Mouse (Mus musculus) left cerebral cortex, adult 2 months (tissue): ENCODE results near the gene Eps15. TPM values are rescaled to one million over a fixed set of nuclear protein-coding genes. Genes with fewer than 3 reads are reported as not detected.

Experiments
- DNase-seq, 2 experiments: peaks; one replicate each; pipeline ENCODE4 v3.0.0; 2021 to 2022; ENCODE audit warnings: low spot score in 2 of 2, mixed read lengths in 1 of 2; ENCODE audit errors: extremely low spot score in 1 of 2
- H3K27ac ChIP-seq: fragments of 200-600 bp; 2 replicates; pipeline ENCODE4 v1.8.1; 2022
- H3K4me3 ChIP-seq: fragments of 200-600 bp; 2 replicates; pipeline ENCODE4 v1.8.1; 2022
- CTCF ChIP-seq: fragments of 200-600 bp; IDR thresholded peaks from 2 replicates; pipeline ENCODE4 v1.8.1; 2022; ENCODE audit warnings: antibody characterized with exemption, mild to moderate bottlenecking, moderate library complexity
- intact Hi-C: fragments of 180-260 bp; cut with DNase I; formaldehyde crosslinking; loops from one replicate; pipeline ENCODE4 v1.15.1; 2025
- total RNA-seq, 2 experiments: library from RNA; stranded (reverse); gene quantifications; 2 replicates each; pipeline ENCODE4 v1.2.3; 2021

Eps15 gene
- total RNA-seq, 2 experiments from 2014 or later, result 180 to 186 TPM

DNA sequence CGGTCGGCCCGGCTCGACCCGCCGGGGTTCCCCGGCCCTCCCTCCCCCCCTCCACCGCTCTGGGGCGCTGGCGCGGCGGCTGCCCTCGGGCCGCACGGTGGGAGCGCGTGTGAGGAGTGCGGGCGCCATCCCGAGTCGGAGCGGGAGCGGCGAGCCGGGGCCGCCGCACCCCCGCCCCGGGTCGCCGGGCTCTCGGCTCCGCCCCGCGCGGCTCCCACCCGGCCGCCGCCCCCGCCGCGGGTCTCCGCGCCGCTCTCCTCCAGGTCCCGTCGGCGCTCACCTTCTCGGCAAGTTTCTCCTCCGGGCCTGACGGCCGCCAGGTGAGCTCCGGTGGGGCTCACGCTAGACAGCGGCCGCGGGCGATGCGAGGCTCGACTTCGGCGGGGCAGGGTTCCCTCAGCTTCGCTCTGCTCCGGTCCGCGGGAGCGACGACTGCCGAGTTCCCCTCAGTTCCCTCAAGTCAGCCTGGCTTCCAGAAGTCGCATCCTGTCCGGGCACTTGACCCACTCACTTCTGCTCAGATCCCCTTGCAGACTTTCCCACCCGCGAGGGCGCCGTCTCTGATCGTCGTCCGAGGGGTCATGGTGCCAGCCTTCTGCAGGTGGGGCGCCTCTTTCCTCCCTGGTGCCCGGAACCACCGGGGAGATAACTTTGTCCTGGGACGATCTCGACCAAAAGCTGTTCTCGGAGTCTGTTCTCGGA is 542 bp downstream of the Eps15 start:
- peak in 1 of 2 experiments; percentile 14 for DNase-seq
- intact Hi-C loops, result no loop called here

DNA sequence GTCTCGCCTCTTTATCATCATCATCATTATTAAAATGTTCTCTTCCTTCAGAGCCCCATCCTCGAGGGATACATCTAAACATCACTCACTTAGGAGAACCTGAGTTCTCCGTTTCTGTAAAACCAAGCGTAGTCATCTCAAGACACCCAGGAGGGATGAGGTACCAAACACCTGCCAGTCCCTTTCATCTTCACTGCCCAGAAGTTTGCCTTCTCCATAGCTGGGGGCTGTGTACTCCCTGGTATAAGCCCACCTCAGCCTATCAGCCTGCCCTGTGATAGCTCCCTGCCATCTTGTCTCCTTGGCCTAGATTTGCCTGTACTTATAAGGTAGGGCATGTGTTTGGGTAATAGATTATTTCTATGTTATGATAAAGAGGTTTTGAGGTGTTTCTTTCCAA is 1.1 kb downstream of the Eps15 start:
- H3K4me3 ChIP-seq, result peak overlapping the region; percentile 71
- H3K27ac ChIP-seq, result peak overlapping the region; percentile 57
- no peak for DNase-seq
- intact Hi-C loops, result no loop called here
- TF ChIP-seq CTCF, result no peak

More for the DNA sequence above, 542 bp downstream of the Eps15 start:
- TF ChIP-seq CTCF, result no peak
- Histone ChIP-seq H3K27ac (peak overlapping the region; percentile 79), H3K4me3 (peak overlapping the region; percentile 71)

- intact Hi-C loops, result no loop called here
- DNase-seq, result no peak
- H3K27ac ChIP-seq, result no peak overlapping the region
- TF ChIP-seq CTCF, result no peak
- H3K4me3 ChIP-seq, result no peak overlapping the region
Measured at GRCm38 (mm10) chr4:109281946-109282345, 1.9 kb downstream of the Eps15 start.

GRCm38 (mm10) chr4:109294629-109295028 is 14.6 kb downstream of the Eps15 start:
- Histone ChIP-seq H3K4me3 (no peak overlapping the region), H3K27ac (no peak overlapping the region)
- intact Hi-C loops, result no loop called here
- no peak for DNase-seq
- TF ChIP-seq CTCF, result no peak

- TF ChIP-seq CTCF, result no peak
- intact Hi-C loops, result no loop called here
- Histone ChIP-seq H3K4me3 (no peak overlapping the region), H3K27ac (peak overlapping the region; percentile 48; the same call in 1 of the 2 replicates)
- DNase-seq, result no peak
Measured at GRCm38 (mm10) chr4:109296510-109296909, 16.4 kb downstream of the Eps15 start.

DNA sequence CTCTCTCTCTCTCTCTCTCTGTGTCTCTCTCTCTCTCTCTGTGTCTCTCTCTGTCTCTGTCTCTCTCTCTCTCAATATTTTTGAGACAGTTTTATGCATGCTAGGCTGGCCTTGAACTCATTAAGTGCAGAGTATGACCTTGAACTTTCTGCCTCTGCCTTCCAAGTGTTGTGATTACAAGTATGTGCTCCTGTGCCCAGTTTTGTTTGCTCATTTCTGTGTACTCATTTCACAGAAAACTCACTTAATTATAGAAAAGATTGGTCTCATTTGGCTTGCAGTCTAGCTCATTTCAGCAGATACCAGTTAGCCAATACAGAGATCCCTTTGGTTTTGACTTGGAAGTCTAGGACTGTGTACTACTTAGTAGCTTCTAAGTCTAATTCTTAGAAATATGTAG is 19.1 kb downstream of the Eps15 start:
- no peak overlapping the region for H3K4me3 ChIP-seq
- no peak for DNase-seq
- H3K27ac ChIP-seq, result no peak overlapping the region
- no peak for TF ChIP-seq CTCF
- intact Hi-C loops, result no loop called here

DNA sequence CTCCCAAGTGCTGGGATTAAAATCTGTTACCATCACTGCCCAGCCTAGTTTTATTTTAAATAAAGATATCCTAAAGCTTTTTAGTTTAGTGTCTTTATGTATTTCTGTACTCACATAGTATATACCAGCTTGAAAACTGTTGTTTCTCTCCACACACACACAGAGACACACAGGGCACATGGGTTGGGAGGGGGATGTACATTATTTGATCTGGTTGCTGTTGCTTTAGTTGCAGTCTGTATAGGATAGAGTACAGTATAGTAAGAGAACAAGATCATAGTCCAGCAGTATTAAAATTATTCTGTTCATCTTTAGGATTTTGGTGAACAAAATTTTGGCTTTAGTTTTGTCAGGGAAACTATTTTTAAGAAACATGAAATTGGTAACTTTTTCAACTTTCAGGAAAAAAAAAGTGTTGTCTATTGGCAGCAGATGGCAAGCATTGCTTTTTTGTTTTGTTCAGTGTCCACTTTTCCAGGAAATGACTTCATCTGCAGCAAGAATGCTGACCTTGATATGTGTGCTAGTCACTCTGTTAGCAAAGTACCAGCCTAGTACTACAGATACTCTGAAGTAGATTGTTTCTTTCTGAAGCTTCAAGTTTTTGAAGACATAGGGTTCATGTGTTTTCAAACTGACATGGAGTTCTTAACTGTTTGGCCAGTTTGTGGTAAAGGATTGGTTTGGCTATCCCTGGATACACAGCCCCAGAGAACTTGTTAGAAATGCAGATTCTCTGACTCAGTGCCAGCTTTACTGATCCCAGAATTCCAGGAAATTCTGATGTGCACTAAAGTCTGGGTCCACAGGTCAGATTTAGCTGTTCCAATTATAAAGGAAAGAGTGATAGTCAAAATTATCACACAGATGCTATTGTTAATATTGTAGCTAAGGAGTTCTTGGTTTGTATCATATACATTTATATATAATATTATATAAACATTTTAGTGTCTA is 37.1 kb downstream of the Eps15 start:
- intact Hi-C loops, result no loop called here

DNA sequence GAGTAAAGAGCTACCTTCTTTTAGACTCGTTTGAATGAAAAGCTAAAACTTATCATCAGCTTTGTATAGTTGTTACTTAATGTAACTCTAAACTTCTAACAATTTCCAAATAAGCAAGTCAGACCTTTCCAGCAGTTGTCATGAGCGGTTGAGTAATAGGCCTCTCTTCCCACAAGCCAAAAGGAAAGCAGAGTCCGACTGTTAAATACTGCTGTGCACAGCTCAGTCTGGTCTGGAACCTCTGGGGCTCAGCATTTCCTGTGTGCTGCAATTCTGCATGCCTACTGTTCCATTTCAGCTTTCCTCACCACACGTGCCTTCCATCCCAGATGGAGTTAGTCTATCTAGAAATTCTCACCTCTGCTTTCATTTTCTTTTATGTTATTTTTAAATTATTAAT is 56.7 kb downstream of the Eps15 start:
- DNase-seq, result no peak
- Histone ChIP-seq H3K4me3 (no peak overlapping the region), H3K27ac (no peak overlapping the region)
- intact Hi-C loops, result no loop called here
- TF ChIP-seq CTCF, result no peak

More for the DNA sequence above, 37.1 kb downstream of the Eps15 start:
- Histone ChIP-seq H3K27ac (no peak overlapping the region), H3K4me3 (no peak overlapping the region)
- TF ChIP-seq CTCF, result no peak
- no peak for DNase-seq

DNA sequence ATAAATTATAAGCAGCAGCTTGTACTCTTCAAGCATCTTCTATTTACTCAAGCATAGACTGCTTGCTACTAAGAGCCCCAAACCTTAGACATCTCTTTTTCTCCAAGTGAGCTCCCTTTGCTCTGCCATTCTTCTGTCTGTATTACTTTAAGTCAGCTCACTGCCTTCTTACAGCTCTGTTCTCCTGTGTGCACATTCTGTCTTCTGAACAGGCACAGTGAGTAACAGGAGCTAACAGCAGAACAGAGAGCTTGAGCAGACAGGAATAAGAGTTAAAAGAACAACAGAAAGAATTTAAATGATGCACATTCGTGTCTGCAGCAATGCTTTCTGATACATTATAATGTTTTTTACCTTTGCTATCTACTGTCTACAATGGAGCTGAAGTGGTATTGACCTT is 61.2 kb downstream of the Eps15 start:
- no peak for DNase-seq
- no peak for TF ChIP-seq CTCF
- peak overlapping the region; percentile 65 for H3K27ac ChIP-seq
- intact Hi-C loops, result no loop called here
- H3K4me3 ChIP-seq, result no peak overlapping the region; the same call in 1 of the 2 replicates

GRCm38 (mm10) chr4:109342783-109343485 is 62.9 kb downstream of the Eps15 start:
- no peak for TF ChIP-seq CTCF
- H3K4me3 ChIP-seq, result peak overlapping the region; percentile 59
- H3K27ac ChIP-seq, result peak overlapping the region; percentile 86
- intact Hi-C loops, result no loop called here
- peak in 1 of 2 experiments; percentile 29 for DNase-seq

GRCm38 (mm10) chr4:109343909-109344308 is 63.8 kb downstream of the Eps15 start:
- DNase-seq, result peak; percentile 50 to 54
- Histone ChIP-seq H3K27ac (peak overlapping the region; percentile 86), H3K4me3 (peak overlapping the region; percentile 59)
- intact Hi-C loops, result no loop called here
- no peak for TF ChIP-seq CTCF
